ENCODE assay signal across 12 mouse cellular contexts in the genomic region with DNA sequence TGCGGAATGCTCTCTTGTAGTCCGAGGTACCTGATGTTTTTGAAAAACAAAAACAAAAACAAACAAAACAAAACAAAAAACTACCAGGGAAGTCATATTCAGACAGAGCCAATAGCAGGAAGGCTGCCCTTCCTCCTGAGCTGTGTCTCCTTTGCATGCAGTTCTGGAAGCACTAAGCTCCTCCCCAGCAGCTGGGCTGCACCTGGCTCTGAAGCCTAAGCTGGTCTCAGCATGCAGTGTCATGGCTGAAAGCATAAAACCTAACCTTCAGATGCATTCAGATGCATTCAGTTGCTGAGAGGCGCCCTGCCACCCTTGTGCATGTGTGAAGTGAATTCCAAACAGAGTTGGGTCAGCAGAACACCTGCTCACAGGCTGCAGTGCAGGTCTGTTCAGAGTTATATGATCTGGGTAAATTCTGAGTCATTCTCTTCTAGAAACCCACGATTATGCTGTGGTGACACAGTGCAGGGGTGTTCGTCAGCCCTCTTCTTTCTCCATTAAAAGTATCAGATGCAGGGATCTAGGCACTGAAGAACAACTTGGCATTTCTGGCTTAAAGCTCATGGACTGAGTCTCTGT.
DNase-seq lines count a peak whose midpoint lies in the region; ATAC-seq lines count a peak whose summit lies in the region.
"Had no signal": no experiment of that assay in that cellular context is flagged by ENCODE, and none has a peak within 500 bp of the region (broad histone marks: within the 10 kb centered on the region; RNA-seq: fewer than 3 reads in every experiment).

No protein-coding gene starts in this region.

- WGBS in forebrain, embryonic 14.5 days: 67% methylated on average over 5 of the region's 5 CpGs
- WGBS in forebrain, embryonic 13.5 days: 63% methylated on average over 5 of the region's 5 CpGs
- WGBS in midbrain, embryonic 10.5 days: 76% methylated on average over 5 of the region's 5 CpGs
- WGBS in midbrain, embryonic 15.5 days: 55% methylated on average over 5 of the region's 5 CpGs
- 44% methylated on average over 5 of the region's 5 CpGs for WGBS in limb, embryonic 12.5 days
- WGBS in neural tube, embryonic 14.5 days: 59% methylated on average over 5 of the region's 5 CpGs

- no peak overlapping the region for H3K4me2 ChIP-seq in forebrain, embryonic 14.5 days (ENCODE audit: low read length)
- no peak overlapping the region for H3K4me2 ChIP-seq in forebrain, embryonic 13.5 days
- H3K4me2 ChIP-seq in midbrain, embryonic 15.5 days: no peak overlapping the region
- no peak overlapping the region for H3K4me2 ChIP-seq in limb, embryonic 12.5 days
- H3K4me2 ChIP-seq in neural tube, embryonic 14.5 days (ENCODE audit: low read depth, low read length): no peak overlapping the region
- H3K4me2 ChIP-seq: embryonic facial prominence, embryonic 12.5 days; heart, embryonic 12.5 days had no signal

- no peaks in the 10 kb centered on the region for H3K27me3 ChIP-seq in forebrain, embryonic 14.5 days (replicated peaks; ENCODE audit: control insufficient read depth, insufficient read depth, low read length)
- H3K27me3 ChIP-seq in forebrain, embryonic 13.5 days: no peaks in the 10 kb centered on the region
- no peaks in the 10 kb centered on the region for H3K27me3 ChIP-seq in midbrain, embryonic 10.5 days (ENCODE audit: low read depth, poor library complexity, severe bottlenecking)
- H3K27me3 ChIP-seq in midbrain, embryonic 15.5 days (replicated peaks): no peaks in the 10 kb centered on the region
- H3K27me3 ChIP-seq in limb, embryonic 12.5 days: no peaks in the 10 kb centered on the region
- no peaks in the 10 kb centered on the region for H3K27me3 ChIP-seq in neural tube, embryonic 14.5 days (ENCODE audit: control insufficient read depth, insufficient read depth, low read length)
- H3K27me3 ChIP-seq: embryonic facial prominence, embryonic 12.5 days; heart, embryonic 12.5 days had no signal

- H3K4me1 ChIP-seq in forebrain, embryonic 14.5 days (ENCODE audit: control insufficient read depth, insufficient read depth, low read length): no peaks in the 10 kb centered on the region
- peaks cover 4% of the 10 kb centered on the region for H3K4me1 ChIP-seq in forebrain, embryonic 13.5 days
- peaks cover 9% of the 10 kb centered on the region for H3K4me1 ChIP-seq in midbrain, embryonic 10.5 days
- H3K4me1 ChIP-seq in midbrain, embryonic 15.5 days: no peaks in the 10 kb centered on the region
- H3K4me1 ChIP-seq in limb, embryonic 12.5 days (replicated peaks): peaks cover 11% of the 10 kb centered on the region; the same call in 1 of the 2 replicates
- no peaks in the 10 kb centered on the region for H3K4me1 ChIP-seq in neural tube, embryonic 14.5 days (ENCODE audit: control insufficient read depth, insufficient read depth, low read length)
- H3K4me1 ChIP-seq: heart, embryonic 12.5 days had no signal

- no peak overlapping the region for H3K9ac ChIP-seq in forebrain, embryonic 14.5 days (ENCODE audit: low read length)
- no peak overlapping the region for H3K9ac ChIP-seq in forebrain, embryonic 13.5 days
- no peak overlapping the region for H3K9ac ChIP-seq in midbrain, embryonic 15.5 days
- no peak overlapping the region for H3K9ac ChIP-seq in limb, embryonic 12.5 days (replicated peaks)
- no peak overlapping the region for H3K9ac ChIP-seq in neural tube, embryonic 14.5 days (replicated peaks; ENCODE audit: low read depth, low read length)
- H3K9ac ChIP-seq: embryonic facial prominence, embryonic 12.5 days; heart, embryonic 12.5 days had no signal

- no peaks in the 10 kb centered on the region for H3K36me3 ChIP-seq in forebrain, embryonic 14.5 days (ENCODE audit: control insufficient read depth, insufficient read depth, low read length)
- H3K36me3 ChIP-seq in forebrain, embryonic 13.5 days (ENCODE audit: poor library complexity, severe bottlenecking): no peaks in the 10 kb centered on the region
- H3K36me3 ChIP-seq in midbrain, embryonic 10.5 days: no peaks in the 10 kb centered on the region
- H3K36me3 ChIP-seq in midbrain, embryonic 15.5 days (replicated peaks): no peaks in the 10 kb centered on the region
- H3K36me3 ChIP-seq in limb, embryonic 12.5 days: no peaks in the 10 kb centered on the region
- H3K36me3 ChIP-seq in neural tube, embryonic 14.5 days (ENCODE audit: control insufficient read depth, insufficient read depth, low read length): no peaks in the 10 kb centered on the region
- H3K36me3 ChIP-seq: embryonic facial prominence, embryonic 12.5 days; heart, embryonic 12.5 days had no signal

- peak; percentile 58 for DNase-seq in forebrain, embryonic 14.5 days (ENCODE audit: low spot score)
- peak; percentile 31 for DNase-seq in midbrain, embryonic 10.5 days (ENCODE audit: low spot score)
- no peak for DNase-seq in spleen, postnatal 4 days (ENCODE audit: low spot score in 2 of 2)
- no peak for DNase-seq in right cerebral cortex, postnatal 14 days
- DNase-seq: cerebellum, adult 9-10 months had no signal

- ATAC-seq in forebrain, embryonic 14.5 days: peak; percentile 42; the same call in 1 of the 2 replicates
- ATAC-seq in forebrain, embryonic 13.5 days: no peak
- ATAC-seq in midbrain, embryonic 15.5 days (replicated peaks): no peak
- ATAC-seq in limb, embryonic 12.5 days (ENCODE audit: insufficient number of reproducible peaks, insufficient read depth, low FRiP score, low TSS enrichment, low read depth): no peak; the same call in 1 of the 2 replicates
- 0 out of 2 replicates have a peak, but pooled peaks have one; percentile 34 for ATAC-seq in neural tube, embryonic 14.5 days (ENCODE audit: low read depth)

- no peak overlapping the region for H3K27ac ChIP-seq in forebrain, embryonic 14.5 days (ENCODE audit: low read depth, low read length)
- no peak overlapping the region for H3K27ac ChIP-seq in forebrain, embryonic 13.5 days
- peak overlapping the region; percentile 61 for H3K27ac ChIP-seq in midbrain, embryonic 10.5 days (replicated peaks)
- H3K27ac ChIP-seq in midbrain, embryonic 15.5 days: no peak overlapping the region
- 0 out of 2 replicates have a peak overlapping the region, but pooled peaks have one; percentile 12 for H3K27ac ChIP-seq in limb, embryonic 12.5 days
- H3K27ac ChIP-seq in neural tube, embryonic 14.5 days (ENCODE audit: low read depth, low read length): no peak overlapping the region
- H3K27ac ChIP-seq: embryonic facial prominence, embryonic 12.5 days; layer of hippocampus, adult 2 months had no signal

- H3K9me3 ChIP-seq in forebrain, embryonic 14.5 days (replicated peaks; ENCODE audit: control insufficient read depth, low read length): no peaks in the 10 kb centered on the region
- no peaks in the 10 kb centered on the region for H3K9me3 ChIP-seq in forebrain, embryonic 13.5 days (replicated peaks)
- H3K9me3 ChIP-seq in midbrain, embryonic 10.5 days (replicated peaks): 0 out of 2 replicates have a peak, but pooled peaks cover 2% of the 10 kb centered on the region
- H3K9me3 ChIP-seq in midbrain, embryonic 15.5 days: no peaks in the 10 kb centered on the region
- H3K9me3 ChIP-seq in limb, embryonic 12.5 days: no peaks in the 10 kb centered on the region
- H3K9me3 ChIP-seq in neural tube, embryonic 14.5 days (ENCODE audit: control insufficient read depth, low read length): no peaks in the 10 kb centered on the region; the same call in 1 of the 2 replicates
- H3K9me3 ChIP-seq: embryonic facial prominence, embryonic 12.5 days had no signal

- no peak overlapping the region for H3K4me3 ChIP-seq in forebrain, embryonic 14.5 days (ENCODE audit: low read depth, low read length)
- H3K4me3 ChIP-seq in forebrain, embryonic 13.5 days: no peak overlapping the region
- no peak overlapping the region for H3K4me3 ChIP-seq in midbrain, embryonic 10.5 days
- no peak overlapping the region for H3K4me3 ChIP-seq in midbrain, embryonic 15.5 days
- H3K4me3 ChIP-seq in limb, embryonic 12.5 days (replicated peaks): no peak overlapping the region
- no peak overlapping the region for H3K4me3 ChIP-seq in neural tube, embryonic 14.5 days (ENCODE audit: low read depth, low read length)
- H3K4me3 ChIP-seq: embryonic facial prominence, embryonic 12.5 days; heart, embryonic 12.5 days; layer of hippocampus, adult 2 months had no signal

Comparison
In these comparisons a context has a peak if more than half of its experiments do, and no peak if none do; other contexts are left out.
1. ATAC-seq: peak in forebrain, embryonic 14.5 days (single experiment) and neural tube, embryonic 14.5 days (single experiment); none in forebrain, embryonic 13.5 days (single experiment), midbrain, embryonic 15.5 days (single experiment) and limb, embryonic 12.5 days (single experiment).
2. H3K27ac ChIP-seq: peak in midbrain, embryonic 10.5 days (single experiment) and limb, embryonic 12.5 days (single experiment); none in forebrain, embryonic 14.5 days (single experiment), forebrain, embryonic 13.5 days (single experiment), midbrain, embryonic 15.5 days (single experiment) and neural tube, embryonic 14.5 days (single experiment).
3. DNase-seq: peak in forebrain, embryonic 14.5 days (single experiment) and midbrain, embryonic 10.5 days (single experiment); none in spleen, postnatal 4 days (0 of 2) and right cerebral cortex, postnatal 14 days (single experiment).